Mouse (Mus musculus) heart, embryonic 12.5 days (tissue): ENCODE measurements around the gene Klk10. TPM values are rescaled to one million over a fixed set of nuclear protein-coding genes. Genes with fewer than 3 reads are reported as not detected.

Experiments
- ATAC-seq: fragments of 200-750 bp; cut with Nextera tagmentation; 2 replicates; pipeline ENCODE4 v1.8.0; 2017; ENCODE audit warnings: moderate TSS enrichment, moderate library complexity; ENCODE audit not compliant: insufficient number of reproducible peaks, low FRiP score
- H3K27ac ChIP-seq: fragments of 300-500 bp; sonication (generic); 2 replicates; pipeline ENCODE4 v1.5.1; 2016; ENCODE audit warnings: mild to moderate bottlenecking, moderate library complexity; ENCODE audit not compliant: poor library complexity, severe bottlenecking
- H3K27me3 ChIP-seq: fragments of 300-500 bp; sonication (generic); replicated peaks from 2 replicates; pipeline ENCODE4 v1.6.1; 2016; ENCODE audit warnings: mild to moderate bottlenecking, moderate library complexity
- H3K36me3 ChIP-seq: fragments of 300-500 bp; sonication (generic); 2 replicates; pipeline ENCODE4 v1.6.1; 2016; ENCODE audit warnings: mild to moderate bottlenecking, moderate library complexity
- H3K4me1 ChIP-seq: fragments of 300-500 bp; sonication (generic); replicated peaks from 2 replicates; pipeline ENCODE4 v1.6.1; 2016; ENCODE audit warnings: mild to moderate bottlenecking
- H3K4me2 ChIP-seq: fragments of 300-500 bp; sonication (generic); 2 replicates; pipeline ENCODE4 v1.6.1; 2016; ENCODE audit warnings: mild to moderate bottlenecking, moderate library complexity
- H3K4me3 ChIP-seq: fragments of 300-500 bp; sonication (generic); 2 replicates; pipeline ENCODE4 v1.5.1; 2016; ENCODE audit warnings: mild to moderate bottlenecking
- H3K9ac ChIP-seq: fragments of 300-500 bp; sonication (generic); 2 replicates; pipeline ENCODE4 v1.6.1; 2016; ENCODE audit warnings: mild to moderate bottlenecking, moderate library complexity
- H3K9me3 ChIP-seq: fragments of 300-500 bp; sonication (generic); replicated peaks from 2 replicates; pipeline ENCODE4 v1.6.1; 2016; ENCODE audit warnings: mild to moderate bottlenecking, moderate library complexity
- WGBS: fragments of 180-500 bp; shearing (Covaris S2); methylation state at CpG from one replicate; pipeline ENCODE4 v1.1.7; 2016; 5-methylcytosine and 5-hydroxymethylcytosine counted together
- polyA plus RNA-seq: library from polyadenylated mRNA; unstranded; fragments of >200 nt; fragmentation: Nextera tagmentation; extraction: Ambion mirVana; gene quantifications from 2 replicates; pipeline ENCODE4 v1.2.1, GENCODE M21; 2016

Gene Klk10
- polyA plus RNA-seq, 1 experiment from 2014 or later: not detected

GRCm38 (mm10) chr7:43791591-43791990, 10.8 kb downstream of the Klk10 start, which contains the start of gene Klk9:
TSS of gene Klk9 (plus strand) at chr7:43791891.
- Histone ChIP-seq H3K4me2 (no peak within 1 kb of the TSS), H3K4me3 (no peak within 1 kb of the TSS), H3K36me3 (no peaks in the 10 kb centered on the region), H3K9ac (no peak within 1 kb of the TSS), H3K27me3 (peaks cover 29% of the 10 kb centered on the region), H3K27ac (no peak within 1 kb of the TSS), H3K4me1 (peaks cover 7% of the 10 kb centered on the region), H3K9me3 (no peaks in the 10 kb centered on the region)
- ATAC-seq: no peak
- 63% methylated on average over 7 of the region's 7 CpGs for WGBS

GRCm38 (mm10) chr7:43796355-43796754, 15.5 kb downstream of the Klk10 start:
- peaks cover 55% of the 10 kb centered on the region for H3K27me3 ChIP-seq
- peak overlapping the region; percentile 64 for H3K4me3 ChIP-seq
- no peaks in the 10 kb centered on the region for H3K36me3 ChIP-seq
- no peak for ATAC-seq
- H3K4me2 ChIP-seq: peak overlapping the region; percentile 89
- no peak overlapping the region for H3K27ac ChIP-seq
- H3K4me1 ChIP-seq: peaks cover 17% of the 10 kb centered on the region
- H3K9me3 ChIP-seq: no peaks in the 10 kb centered on the region
- H3K9ac ChIP-seq: no peak overlapping the region
- 11% methylated on average over 8 of the region's 8 CpGs for WGBS

- Histone ChIP-seq H3K4me1 (peaks cover 17% of the 10 kb centered on the region), H3K36me3 (no peaks in the 10 kb centered on the region), H3K4me2 (peak within 1 kb of the TSS; percentile 89), H3K4me3 (peak within 1 kb of the TSS; percentile 64), H3K9me3 (no peaks in the 10 kb centered on the region), H3K27ac (no peak within 1 kb of the TSS), H3K9ac (peak within 1 kb of the TSS; percentile 54; the same call in 1 of the 2 replicates), H3K27me3 (peaks cover 55% of the 10 kb centered on the region)
- no peak; the same call in 1 of the 2 replicates for ATAC-seq
- WGBS: under 1% methylated on average over 28 of the region's 28 CpGs
These were observed 16.5 kb downstream of the Klk10 start, which contains the start of gene Klk8 for GRCm38 (mm10) chr7:43797333-43797769. TSS of gene Klk8 (plus strand) at chr7:43797577.

- H3K9ac ChIP-seq: peak overlapping the region; percentile 54; the same call in 1 of the 2 replicates
- peak overlapping the region; percentile 64 for H3K4me3 ChIP-seq
- no peaks in the 10 kb centered on the region for H3K9me3 ChIP-seq
- H3K36me3 ChIP-seq: no peaks in the 10 kb centered on the region
- ATAC-seq: peak; percentile 73
- peak overlapping the region; percentile 89 for H3K4me2 ChIP-seq
- WGBS: 31% methylated on average over 13 of the region's 13 CpGs
- H3K4me1 ChIP-seq: peaks cover 17% of the 10 kb centered on the region
- peaks cover 55% of the 10 kb centered on the region for H3K27me3 ChIP-seq
- H3K27ac ChIP-seq: no peak overlapping the region
These were observed 17.1 kb downstream of the Klk10 start for GRCm38 (mm10) chr7:43797844-43798462.

- Histone ChIP-seq H3K9ac (no peak overlapping the region), H3K4me2 (no peak overlapping the region), H3K27ac (no peak overlapping the region), H3K4me1 (peaks cover 17% of the 10 kb centered on the region), H3K36me3 (no peaks in the 10 kb centered on the region), H3K27me3 (peaks cover 43% of the 10 kb centered on the region), H3K9me3 (no peaks in the 10 kb centered on the region), H3K4me3 (no peak overlapping the region)
- no peak for ATAC-seq
- 72% methylated on average over 7 of the region's 7 CpGs for WGBS
These were observed 19.0 kb downstream of the Klk10 start for GRCm38 (mm10) chr7:43799876-43800275.

- no peak within 1 kb of the TSS for H3K9ac ChIP-seq
- no peaks in the 10 kb centered on the region for H3K9me3 ChIP-seq
- H3K27me3 ChIP-seq: peaks cover 6% of the 10 kb centered on the region; the same call in 1 of the 2 replicates
- no peak within 1 kb of the TSS for H3K4me2 ChIP-seq
- no peak for ATAC-seq
- H3K4me3 ChIP-seq: no peak within 1 kb of the TSS
- WGBS: 38% methylated on average over 5 of the region's 5 CpGs
- no peaks in the 10 kb centered on the region for H3K4me1 ChIP-seq
- H3K27ac ChIP-seq: no peak within 1 kb of the TSS
- H3K36me3 ChIP-seq: no peaks in the 10 kb centered on the region
These were observed 30.2 kb downstream of the Klk10 start, which contains the start of gene Klk7 for GRCm38 (mm10) chr7:43810994-43811393. TSS of gene Klk7 (plus strand) at chr7:43811294.

GRCm38 (mm10) chr7:43815211-43815610, 34.4 kb downstream of the Klk10 start:
- Histone ChIP-seq H3K4me2 (no peak overlapping the region), H3K27ac (no peak overlapping the region), H3K36me3 (no peaks in the 10 kb centered on the region), H3K9me3 (no peaks in the 10 kb centered on the region), H3K27me3 (peaks cover 6% of the 10 kb centered on the region; the same call in 1 of the 2 replicates), H3K4me3 (no peak overlapping the region), H3K4me1 (no peaks in the 10 kb centered on the region), H3K9ac (no peak overlapping the region)
- no peak for ATAC-seq
- whole genome bisulfite sequencing: 78% methylated on average over 7 of the region's 7 CpGs

GRCm38 (mm10) chr7:43816746-43817145, 35.9 kb downstream of the Klk10 start:
- Histone ChIP-seq H3K4me1 (no peaks in the 10 kb centered on the region), H3K4me3 (no peak overlapping the region), H3K36me3 (no peaks in the 10 kb centered on the region), H3K9ac (no peak overlapping the region), H3K27me3 (no peaks in the 10 kb centered on the region; the same call in 1 of the 2 replicates), H3K27ac (no peak overlapping the region), H3K4me2 (no peak overlapping the region), H3K9me3 (no peaks in the 10 kb centered on the region)
- no peak for ATAC-seq

GRCm38 (mm10) chr7:43821581-43821980, 40.7 kb downstream of the Klk10 start:
- no peak overlapping the region for H3K27ac ChIP-seq
- ATAC-seq: no peak
- 83% methylated on average over 7 of the region's 7 CpGs for WGBS
- no peaks in the 10 kb centered on the region for H3K36me3 ChIP-seq
- no peaks in the 10 kb centered on the region for H3K4me1 ChIP-seq
- H3K27me3 ChIP-seq: no peaks in the 10 kb centered on the region; the same call in none of the 2 replicates
- no peak overlapping the region for H3K4me3 ChIP-seq
- no peaks in the 10 kb centered on the region for H3K9me3 ChIP-seq
- no peak overlapping the region for H3K9ac ChIP-seq
- H3K4me2 ChIP-seq: no peak overlapping the region

GRCm38 (mm10) chr7:43824199-43824598, 43.4 kb downstream of the Klk10 start, which contains the start of gene Klk6:
TSS of gene Klk6 (plus strand) at chr7:43824499.
- 79% methylated on average over 10 of the region's 10 CpGs for WGBS

GRCm38 (mm10) chr7:43826056-43826455, 45.2 kb downstream of the Klk10 start:
- no peak overlapping the region for H3K27ac ChIP-seq
- H3K4me1 ChIP-seq: no peaks in the 10 kb centered on the region
- 80% methylated on average over 5 of the region's 5 CpGs for WGBS
- H3K36me3 ChIP-seq: no peaks in the 10 kb centered on the region
- H3K27me3 ChIP-seq: no peaks in the 10 kb centered on the region; the same call in none of the 2 replicates
- ATAC-seq: no peak
- no peak overlapping the region for H3K9ac ChIP-seq
- no peak overlapping the region for H3K4me2 ChIP-seq
- H3K9me3 ChIP-seq: no peaks in the 10 kb centered on the region
- H3K4me3 ChIP-seq: no peak overlapping the region

More at GRCm38 (mm10) chr7:43824199-43824598, 43.4 kb downstream of the Klk10 start, which contains the start of gene Klk6:
- Histone ChIP-seq H3K27me3 (no peaks in the 10 kb centered on the region; the same call in none of the 2 replicates), H3K4me3 (no peak within 1 kb of the TSS), H3K9me3 (no peaks in the 10 kb centered on the region), H3K4me1 (no peaks in the 10 kb centered on the region), H3K9ac (no peak within 1 kb of the TSS), H3K27ac (no peak within 1 kb of the TSS), H3K4me2 (no peak within 1 kb of the TSS), H3K36me3 (no peaks in the 10 kb centered on the region)
- ATAC-seq: no peak
